Mouse (Mus musculus) liver, embryonic 11.5 days (tissue): ENCODE data around the gene Ndufs7. TPM values are rescaled to one million over a fixed set of nuclear protein-coding genes. Genes with fewer than 3 reads are reported as not detected.

ENCODE experiments used
- ATAC-seq: fragments of 200-750 bp; cut with Nextera tagmentation; replicated peaks from 2 replicates; pipeline ENCODE4 v1.8.0; 2017; ENCODE audit warnings: moderate number of reproducible peaks, mild to moderate bottlenecking, moderate TSS enrichment, moderate library complexity; ENCODE audit not compliant: low FRiP score
- DNase-seq: peaks from one replicate; pipeline ENCODE4 v3.0.0-alpha.2; 2017; ENCODE audit warnings: low spot score
- H3K27ac ChIP-seq: fragments of 300-500 bp; sonication (generic); 2 replicates; pipeline ENCODE4 v1.5.1; 2014; ENCODE audit warnings: mild to moderate bottlenecking, low read depth, low read length, control low read depth
- H3K27me3 ChIP-seq: fragments of 300-500 bp; sonication (generic); replicated peaks from 2 replicates; pipeline ENCODE4 v1.6.1; 2014; ENCODE audit warnings: low read length, mixed read lengths; ENCODE audit not compliant: control insufficient read depth, insufficient read depth
- H3K36me3 ChIP-seq: fragments of 300-500 bp; sonication (generic); 2 replicates; pipeline ENCODE4 v1.6.1; 2014; ENCODE audit warnings: mild to moderate bottlenecking, low read length, moderate library complexity, mixed read lengths; ENCODE audit not compliant: control insufficient read depth, insufficient read depth
- H3K4me1 ChIP-seq: fragments of 300-500 bp; sonication (generic); replicated peaks from 2 replicates; pipeline ENCODE4 v1.6.1; 2014; ENCODE audit warnings: low read length, mixed read lengths; ENCODE audit not compliant: control insufficient read depth, insufficient read depth
- H3K4me2 ChIP-seq: fragments of 300-500 bp; sonication (generic); 2 replicates; pipeline ENCODE4 v1.6.1; 2014; ENCODE audit warnings: mild to moderate bottlenecking, control low read depth, moderate library complexity
- H3K4me3 ChIP-seq: fragments of 300-500 bp; sonication (generic); 2 replicates; pipeline ENCODE4 v1.5.1; 2014; ENCODE audit warnings: low read depth, low read length, control low read depth
- H3K9ac ChIP-seq: fragments of 300-500 bp; sonication (generic); 2 replicates; pipeline ENCODE4 v1.6.1; 2014; ENCODE audit warnings: low read depth, low read length, control low read depth
- H3K9me3 ChIP-seq: fragments of 300-500 bp; sonication (generic); 2 replicates; pipeline ENCODE4 v1.6.1; 2016; ENCODE audit warnings: low read length, inconsistent platforms, mixed read lengths; ENCODE audit not compliant: control insufficient read depth
- WGBS: fragments of 180-500 bp; shearing (Covaris S2); extraction: QIAGEN DNeasy Blood & Tissue Kit; methylation state at CpG from one replicate; pipeline ENCODE4 v1.1.7; 2014; 5-methylcytosine and 5-hydroxymethylcytosine counted together
- polyA plus RNA-seq: library from polyadenylated mRNA; unstranded; fragments of >200 nt; fragmentation: Nextera tagmentation; extraction: Ambion mirVana; gene quantifications from 2 replicates; pipeline ENCODE4 v1.2.1, GENCODE M21; 2014

Gene Ndufs7
- 401 and 427 TPM in 2 replicates for polyA plus RNA-seq

DNA sequence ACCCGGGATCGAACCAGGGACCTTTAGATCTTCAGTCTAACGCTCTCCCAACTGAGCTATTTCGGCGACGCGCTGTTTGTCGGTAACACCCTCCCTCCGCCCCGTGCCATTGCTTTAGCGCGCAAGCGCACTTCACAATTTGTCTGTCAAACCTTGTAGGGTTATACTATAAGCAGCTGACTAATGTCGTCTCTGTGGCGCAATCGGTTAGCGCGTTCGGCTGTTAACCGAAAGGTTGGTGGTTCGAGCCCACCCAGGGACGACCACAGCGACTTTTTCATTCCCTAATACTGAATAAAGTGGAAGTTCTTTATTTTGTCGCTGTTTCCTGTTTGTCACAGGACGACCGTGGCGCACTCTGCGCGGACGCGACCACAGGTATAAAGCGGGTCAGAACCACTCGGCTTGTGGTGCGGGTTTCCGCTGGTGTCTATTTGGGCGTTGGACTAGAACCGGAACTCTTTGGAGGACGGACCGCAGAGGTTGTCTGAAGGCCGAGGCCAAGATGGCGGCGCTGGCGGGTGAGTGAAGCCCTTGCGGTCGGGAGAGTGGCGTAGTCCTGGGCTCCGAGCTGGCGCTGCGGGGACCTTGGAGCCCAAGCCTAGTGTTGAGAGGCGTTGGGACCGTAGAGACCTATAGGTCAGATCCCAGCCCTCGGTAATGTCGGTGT is at the start of gene Ndufs7:
Ndufs7 (plus strand) TSS at position 151 of the 670 bp plus-strand sequence.
- peak within 1 kb of the TSS; percentile 80 for H3K4me3 ChIP-seq
- peaks cover 18% of the 10 kb centered on the region for H3K4me1 ChIP-seq
- H3K27me3 ChIP-seq, result no peaks in the 10 kb centered on the region
- H3K36me3 ChIP-seq, result peaks cover 10% of the 10 kb centered on the region
- peak within 1 kb of the TSS; percentile 68 for H3K27ac ChIP-seq
- peak; percentile 86 for ATAC-seq
- H3K9ac ChIP-seq, result peak within 1 kb of the TSS; percentile 83
- DNase-seq, result peak; percentile 92
- WGBS, result under 1% methylated on average over 53 of the region's 53 CpGs
- H3K4me2 ChIP-seq, result peak within 1 kb of the TSS; percentile 69
- no peaks in the 10 kb centered on the region for H3K9me3 ChIP-seq

GRCm38 (mm10) chr10:80199440-80200008 is 49.4 kb upstream of the Ndufs7 start:
- no peaks in the 10 kb centered on the region for H3K36me3 ChIP-seq
- DNase-seq, result peak; percentile 65
- no peaks in the 10 kb centered on the region for H3K4me1 ChIP-seq
- ATAC-seq, result peak; percentile 74
- 51% methylated on average over 3 of the region's 3 CpGs for WGBS
- H3K27ac ChIP-seq, result no peak overlapping the region
- H3K27me3 ChIP-seq, result no peaks in the 10 kb centered on the region
- no peak overlapping the region for H3K4me3 ChIP-seq
- no peak overlapping the region for H3K4me2 ChIP-seq
- no peaks in the 10 kb centered on the region for H3K9me3 ChIP-seq
- H3K9ac ChIP-seq, result no peak overlapping the region

DNA sequence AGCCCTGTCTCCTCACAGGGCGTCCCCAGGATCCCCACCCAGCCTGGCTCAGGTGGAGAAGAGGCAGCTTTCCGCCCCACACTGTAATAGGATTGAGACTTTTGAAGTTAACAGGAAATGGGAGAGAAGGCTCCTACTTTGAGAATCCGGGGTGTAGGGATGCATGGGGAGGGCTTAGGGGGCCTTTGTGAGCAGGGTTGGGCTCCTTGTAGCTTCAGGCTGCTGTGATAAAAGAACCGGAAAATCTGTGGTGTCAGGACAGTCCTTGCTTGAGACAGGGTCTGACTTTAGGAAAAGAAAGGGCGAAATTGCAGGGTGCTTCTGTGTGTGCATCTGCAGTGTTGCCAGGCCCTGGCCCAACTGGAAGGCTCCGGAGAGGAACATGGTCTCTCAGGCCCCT is 48.4 kb upstream of the Ndufs7 start:
- no peak overlapping the region for H3K9ac ChIP-seq
- H3K27ac ChIP-seq, result no peak overlapping the region
- no peaks in the 10 kb centered on the region for H3K9me3 ChIP-seq
- DNase-seq (no peak), ATAC-seq (no peak)
- no peak overlapping the region for H3K4me3 ChIP-seq
- H3K27me3 ChIP-seq, result no peaks in the 10 kb centered on the region
- no peak overlapping the region for H3K4me2 ChIP-seq
- H3K36me3 ChIP-seq, result no peaks in the 10 kb centered on the region
- H3K4me1 ChIP-seq, result no peaks in the 10 kb centered on the region
- WGBS, result 69% methylated on average over 6 of the region's 6 CpGs

DNA sequence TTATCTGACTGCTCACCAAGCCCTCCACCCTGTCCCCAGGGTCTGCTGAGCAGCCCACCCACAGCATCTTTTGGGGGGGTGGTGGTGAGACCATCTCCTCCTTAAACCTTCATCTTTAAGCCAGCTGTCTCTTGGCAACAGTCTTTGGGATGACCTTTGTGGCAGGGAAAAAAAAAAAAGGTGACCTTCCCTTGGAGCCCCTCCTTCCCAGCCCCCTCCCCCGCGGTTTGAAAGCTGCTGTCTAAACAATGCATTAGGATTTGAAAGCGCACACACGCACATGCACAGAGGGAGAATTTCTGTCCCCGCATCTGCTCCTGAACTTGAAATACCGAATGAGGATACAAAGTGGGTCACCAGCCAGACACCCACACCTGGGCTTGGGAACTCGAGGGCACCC is 44.9 kb upstream of the Ndufs7 start:
- WGBS, result 58% methylated on average over 7 of the region's 7 CpGs
- H3K9ac ChIP-seq, result no peak overlapping the region

DNA sequence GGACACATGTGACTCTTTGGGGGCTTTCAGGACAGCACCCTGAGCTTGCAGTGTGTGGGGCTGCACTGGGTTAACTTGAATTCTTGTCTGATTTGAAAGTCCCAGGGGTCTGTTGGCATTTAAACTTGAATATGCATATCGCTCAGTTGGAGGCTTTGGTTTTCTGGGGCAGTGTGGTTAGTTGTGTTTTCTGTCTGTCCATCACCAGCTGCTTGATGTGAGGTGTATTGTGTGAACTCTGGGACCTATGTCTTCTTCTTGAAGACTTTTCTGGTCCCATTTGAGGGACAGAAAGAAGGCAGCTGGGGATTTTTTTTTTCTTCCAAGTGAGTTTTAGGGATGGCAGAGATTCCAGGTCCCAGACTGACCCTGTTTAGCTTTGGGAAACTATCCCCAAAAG is 41.7 kb upstream of the Ndufs7 start:
- Histone ChIP-seq H3K4me3 (no peak overlapping the region), H3K36me3 (no peaks in the 10 kb centered on the region), H3K4me1 (no peaks in the 10 kb centered on the region), H3K4me2 (no peak overlapping the region), H3K9ac (no peak overlapping the region), H3K9me3 (no peaks in the 10 kb centered on the region), H3K27ac (no peak overlapping the region), H3K27me3 (peaks cover 5% of the 10 kb centered on the region; the same call in 1 of the 2 replicates)
- WGBS, result 48% methylated on average over 1 of the region's 1 CpGs
- no peak for ATAC-seq
- DNase-seq, result no peak

More for the DNA sequence above, 44.9 kb upstream of the Ndufs7 start:
- H3K27me3 ChIP-seq, result peaks cover 4% of the 10 kb centered on the region; the same call in 1 of the 2 replicates
- no peak overlapping the region for H3K4me2 ChIP-seq
- no peak overlapping the region for H3K27ac ChIP-seq
- no peaks in the 10 kb centered on the region for H3K4me1 ChIP-seq
- no peaks in the 10 kb centered on the region for H3K9me3 ChIP-seq
- no peak overlapping the region for H3K4me3 ChIP-seq
- ATAC-seq (no peak), DNase-seq (no peak)
- no peaks in the 10 kb centered on the region for H3K36me3 ChIP-seq

- Histone ChIP-seq H3K9me3 (no peaks in the 10 kb centered on the region), H3K9ac (no peak overlapping the region), H3K4me3 (no peak overlapping the region), H3K4me2 (no peak overlapping the region), H3K4me1 (no peaks in the 10 kb centered on the region), H3K27me3 (peaks cover 5% of the 10 kb centered on the region; the same call in 1 of the 2 replicates), H3K36me3 (no peaks in the 10 kb centered on the region), H3K27ac (no peak overlapping the region)
- DNase-seq, result no peak
- ATAC-seq, result no peak
- 73% methylated on average over 10 of the region's 10 CpGs for WGBS
Measured at GRCm38 (mm10) chr10:80207676-80208075, 41.2 kb upstream of the Ndufs7 start.

DNA sequence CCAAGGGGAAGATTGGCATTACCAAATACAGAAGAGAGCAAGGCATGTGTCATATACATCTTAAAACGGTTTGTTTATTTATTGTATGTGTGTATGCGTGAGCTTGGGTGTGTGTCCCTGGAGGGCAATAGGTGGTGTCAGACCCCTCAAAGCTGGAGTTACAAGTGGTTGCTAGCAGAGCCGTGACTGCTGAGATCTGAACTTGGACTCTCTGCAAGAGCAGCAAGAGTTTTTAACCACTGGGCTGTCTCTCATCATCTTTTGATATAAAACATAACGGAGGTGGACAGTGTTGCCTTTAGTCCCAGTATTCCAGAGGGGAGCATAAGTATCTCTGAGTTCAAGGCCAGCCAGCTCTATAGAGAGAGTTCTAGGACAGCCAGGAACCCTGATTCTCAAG is 40.7 kb upstream of the Ndufs7 start:
- no peak for ATAC-seq

DNA sequence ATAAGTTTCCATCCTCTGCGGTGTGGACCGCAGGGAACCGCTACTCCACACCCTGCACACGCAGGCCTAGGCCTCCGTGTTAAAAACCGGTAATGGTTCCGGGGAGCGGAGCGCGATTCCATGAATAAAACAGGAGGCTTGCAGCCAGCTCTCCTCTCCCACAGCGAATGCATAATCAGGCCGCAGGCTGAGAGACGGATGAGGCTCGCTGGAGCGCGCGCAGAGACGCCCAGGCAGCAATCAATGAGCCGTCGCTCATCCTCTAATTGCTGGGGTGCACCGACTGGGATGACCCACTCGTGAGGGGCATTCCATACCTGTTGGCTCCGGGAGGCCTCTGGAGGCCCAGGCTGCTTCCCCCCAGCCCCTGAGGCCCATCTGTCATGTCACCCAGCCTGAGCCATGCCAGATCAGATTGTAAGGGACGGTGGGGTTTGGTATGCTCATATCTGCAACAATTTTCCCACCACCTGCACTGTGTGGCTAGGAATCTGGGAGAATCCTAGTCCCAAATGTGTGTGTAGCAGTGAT is 40.0 kb upstream of the Ndufs7 start:
- Histone ChIP-seq H3K9ac (no peak overlapping the region), H3K4me2 (peak overlapping the region; percentile 16; the same call in 1 of the 2 replicates), H3K9me3 (no peaks in the 10 kb centered on the region), H3K4me3 (no peak overlapping the region), H3K27ac (no peak overlapping the region), H3K36me3 (no peaks in the 10 kb centered on the region), H3K27me3 (peaks cover 5% of the 10 kb centered on the region; the same call in 1 of the 2 replicates), H3K4me1 (no peaks in the 10 kb centered on the region)
- no peak for DNase-seq
- 30% methylated on average over 24 of the region's 24 CpGs for WGBS
- ATAC-seq, result no peak

More for the DNA sequence above, 40.7 kb upstream of the Ndufs7 start:
- no peaks in the 10 kb centered on the region for H3K4me1 ChIP-seq
- H3K4me2 ChIP-seq, result no peak overlapping the region
- no peak overlapping the region for H3K4me3 ChIP-seq
- no peak for DNase-seq
- 79% methylated on average over 4 of the region's 4 CpGs for WGBS
- H3K9me3 ChIP-seq, result no peaks in the 10 kb centered on the region
- H3K27ac ChIP-seq, result no peak overlapping the region
- H3K9ac ChIP-seq, result no peak overlapping the region
- peaks cover 5% of the 10 kb centered on the region; the same call in 1 of the 2 replicates for H3K27me3 ChIP-seq
- H3K36me3 ChIP-seq, result no peaks in the 10 kb centered on the region
